Mouse (Mus musculus) adrenal gland, postnatal 25 days (tissue): Measurements from ENCODE around the gene Fhl2. TPM values are rescaled to one million over a fixed set of nuclear protein-coding genes. Genes with fewer than 3 reads are reported as not detected.

Experiments used
- DNase-seq: peaks from one replicate; pipeline ENCODE4 v3.0.0; 2021; ENCODE audit warnings: mixed read lengths
- total RNA-seq: library from RNA; stranded (reverse); gene quantifications from 2 replicates; pipeline ENCODE4 v1.2.3, GENCODE M21; 2021

Fhl2 gene
- total RNA-seq, 1 experiment from 2014 or later = 22.9 TPM

- DNase-seq = no peak
Observed at GRCm38 (mm10) chr1:43108729-43109128, 88.1 kb downstream of the Fhl2 start.

- peak; percentile 91 for DNase-seq
Observed at GRCm38 (mm10) chr1:43098031-43098984, 98.5 kb downstream of the Fhl2 start, which contains the start of the genes Tgfbrap1 and AI597479. Gene Tgfbrap1 (minus strand): TSS chr1:43098637. Gene AI597479 (plus strand): TSS chr1:43098710.

- no peak for DNase-seq
Observed at GRCm38 (mm10) chr1:43094206-43094605, 102.6 kb downstream of the Fhl2 start.

GRCm38 (mm10) chr1:43092056-43093015 lies 104.4 kb downstream of the Fhl2 start:
- peak; percentile 74 for DNase-seq

GRCm38 (mm10) chr1:43091306-43092055 lies 105.3 kb downstream of the Fhl2 start:
- no peak for DNase-seq

- DNase-seq = no peak
Observed at GRCm38 (mm10) chr1:43090418-43090817, 106.4 kb downstream of the Fhl2 start.

GRCm38 (mm10) chr1:43082946-43083345 lies 113.8 kb downstream of the Fhl2 start:
- DNase-seq = no peak

DNA sequence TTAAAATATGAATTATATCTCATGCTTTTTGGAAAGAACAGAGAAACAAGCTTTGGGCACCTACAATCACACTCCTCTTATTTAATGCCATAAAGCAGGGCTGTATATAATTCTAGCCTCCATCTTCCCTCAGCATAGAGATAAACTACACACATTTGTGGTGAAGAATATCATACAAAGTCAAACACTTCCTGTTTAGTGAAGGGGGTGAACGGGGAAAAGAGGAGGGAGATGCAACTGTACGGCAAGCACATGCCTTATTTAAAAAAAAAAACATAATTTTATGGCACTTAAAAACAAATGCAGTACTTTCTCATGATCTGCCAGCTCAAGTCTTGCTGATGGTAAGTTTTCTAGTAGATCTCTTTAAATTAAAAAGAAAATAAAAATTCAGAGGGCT lies 118.7 kb downstream of the Fhl2 start:
- no peak for DNase-seq

DNA sequence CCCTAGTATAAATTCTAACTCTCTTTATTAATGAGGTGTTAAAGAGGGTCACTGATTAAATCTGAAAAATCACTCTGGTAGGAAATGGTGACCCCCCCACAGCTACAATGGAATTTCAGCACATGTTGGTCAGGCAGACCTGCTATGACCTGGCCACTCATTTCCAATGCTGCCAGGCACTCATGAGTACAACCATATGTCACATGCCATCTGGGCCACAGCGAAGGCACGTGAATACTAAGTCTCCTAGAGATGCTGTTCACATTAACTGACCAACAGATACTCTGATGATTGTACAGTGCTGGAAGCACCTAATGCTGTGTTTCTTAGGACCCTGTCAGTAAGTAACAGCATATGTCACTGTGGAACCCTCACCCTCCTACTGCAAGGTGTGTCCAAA lies 122.0 kb downstream of the Fhl2 start:
- DNase-seq = no peak

Other genes with a start within 250 kb of the Fhl2 start
- 1.8 and 2.0 TPM in 2 replicates for gene Gpr45, start 244.1 kb downstream of the Fhl2 start, total RNA-seq
- 31.9 and 35.9 TPM in 2 replicates for gene Tgfbrap1, start 98.3 kb downstream of the Fhl2 start, total RNA-seq
- 18.7 and 20.0 TPM in 2 replicates for gene AI597479, start 98.3 kb downstream of the Fhl2 start, total RNA-seq
- 33.1 and 34.5 TPM in 2 replicates for gene Nck2, start 247.6 kb upstream of the Fhl2 start, total RNA-seq